Mouse (Mus musculus) hindbrain, postnatal 0 days (tissue): ENCODE measurements around the gene Zgrf1. TPM values are rescaled to one million over a fixed set of nuclear protein-coding genes. Genes with fewer than 3 reads are reported as not detected.

Experiments
- ATAC-seq: fragments of 200-750 bp; cut with Nextera tagmentation; 2 replicates; pipeline ENCODE4 v1.8.0; 2017; ENCODE audit warnings: mild to moderate bottlenecking, moderate TSS enrichment, moderate library complexity
- DNase-seq: peaks from one replicate; pipeline ENCODE4 v3.0.0-alpha.2; 2015; ENCODE audit warnings: low spot score
- H3K27ac ChIP-seq: fragments of 300-500 bp; sonication (generic); 2 replicates; pipeline ENCODE4 v1.5.1; 2014; ENCODE audit warnings: mild to moderate bottlenecking
- H3K27me3 ChIP-seq: fragments of 300-500 bp; sonication (generic); 2 replicates; pipeline ENCODE4 v1.6.1; 2014; ENCODE audit warnings: low read length, mixed read lengths; ENCODE audit not compliant: insufficient read depth
- H3K36me3 ChIP-seq: fragments of 300-500 bp; sonication (generic); 2 replicates; pipeline ENCODE4 v1.6.1; 2014; ENCODE audit warnings: low read length, mixed read lengths; ENCODE audit not compliant: insufficient read depth
- H3K4me1 ChIP-seq: fragments of 300-500 bp; sonication (generic); 2 replicates; pipeline ENCODE4 v1.6.1; 2014; ENCODE audit warnings: antibody characterized with exemption, low read length, mixed read lengths; ENCODE audit not compliant: insufficient read depth
- H3K4me2 ChIP-seq: fragments of 300-500 bp; sonication (generic); 2 replicates; pipeline ENCODE4 v1.6.1; 2014; ENCODE audit warnings: low read depth, mild to moderate bottlenecking, low read length, moderate library complexity, mixed read lengths
- H3K4me3 ChIP-seq: fragments of 300-500 bp; sonication (generic); 2 replicates; pipeline ENCODE4 v1.5.1; 2014; ENCODE audit warnings: low read length
- H3K9ac ChIP-seq: fragments of 300-500 bp; sonication (generic); replicated peaks from 2 replicates; pipeline ENCODE4 v1.6.1; 2014; ENCODE audit warnings: mild to moderate bottlenecking, low read length, moderate library complexity, mixed read lengths
- H3K9me3 ChIP-seq: fragments of 300-500 bp; sonication (generic); 2 replicates; pipeline ENCODE4 v1.6.1; 2016; ENCODE audit warnings: low read length, mixed read lengths
- CTCF ChIP-seq: IDR thresholded peaks from 2 replicates; pipeline ENCODE4 v1.5.1; 2016; ENCODE audit warnings: antibody characterized with exemption, control low read depth, low read depth
- WGBS: fragments of 180-500 bp; shearing (Covaris S2); extraction: QIAGEN DNeasy Blood & Tissue Kit; methylation state at CpG from one replicate; pipeline ENCODE4 v1.1.7; 2014; 5-methylcytosine and 5-hydroxymethylcytosine counted together
- polyA plus RNA-seq: library from polyadenylated mRNA; unstranded; fragments of >200 nt; fragmentation: Nextera tagmentation; extraction: Ambion mirVana; gene quantifications from 2 replicates; pipeline ENCODE4 v1.2.1, GENCODE M21; 2015
- total RNA-seq: library from RNA; depleted of rRNA; stranded (reverse); fragments of >200 nt; gene quantifications from 2 replicates; pipeline ENCODE4 v1.2.3, GENCODE M21; 2014

Gene Zgrf1
- total and polyA plus RNA-seq, 2 experiments from 2014 or later, result 3.0 to 4.0 TPM

DNA sequence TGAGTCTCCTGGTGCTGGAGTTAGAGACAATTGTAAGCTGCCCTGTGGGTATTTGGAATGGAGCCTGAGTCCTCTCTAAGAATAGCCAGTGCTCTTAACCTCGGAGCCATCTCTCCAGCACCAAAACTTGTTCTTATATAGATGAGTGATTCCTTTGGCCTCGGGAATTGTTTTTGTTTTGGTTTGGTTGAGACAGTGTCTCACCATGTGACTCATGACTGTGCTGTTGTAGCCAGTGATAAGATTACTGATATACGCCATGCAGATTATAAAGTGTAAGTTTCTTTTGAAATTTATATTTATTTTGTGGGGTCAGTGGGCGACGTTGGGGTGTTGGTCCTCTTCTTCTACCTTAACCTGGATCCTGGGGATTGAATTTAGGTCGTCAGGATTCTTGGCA, 33.0 kb upstream of the Zgrf1 start:
- Histone ChIP-seq H3K4me1 (no peaks in the 10 kb centered on the region), H3K9ac (no peak overlapping the region), H3K4me3 (no peak overlapping the region), H3K4me2 (no peak overlapping the region), H3K27ac (no peak overlapping the region), H3K9me3 (no peaks in the 10 kb centered on the region), H3K27me3 (no peaks in the 10 kb centered on the region), H3K36me3 (no peaks in the 10 kb centered on the region)
- no peak for TF ChIP-seq CTCF
- WGBS, result 81% methylated on average over 6 of the region's 6 CpGs
- ATAC-seq (no peak), DNase-seq (no peak)

DNA sequence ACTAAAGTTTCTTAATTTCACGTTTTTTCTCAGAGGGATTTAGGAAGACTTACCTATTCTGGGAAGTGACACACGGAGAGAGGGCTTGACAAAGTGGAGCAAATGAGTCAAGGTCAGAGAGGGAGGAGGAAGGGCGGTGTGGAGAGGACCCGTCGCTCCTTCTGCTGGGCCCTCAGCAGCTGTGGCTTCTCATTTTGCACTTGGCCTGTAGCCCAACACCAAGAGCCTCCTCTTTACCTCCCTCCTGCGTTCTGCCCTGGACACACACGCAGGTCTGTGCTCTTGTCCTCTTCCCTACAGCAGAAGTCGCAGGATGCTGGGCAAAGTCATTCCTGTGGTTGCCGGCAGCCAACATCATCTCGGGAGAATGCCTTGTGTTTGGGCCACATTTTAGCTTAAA, 32.1 kb upstream of the Zgrf1 start:
- Histone ChIP-seq H3K4me1 (no peaks in the 10 kb centered on the region), H3K9ac (no peak overlapping the region), H3K4me3 (no peak overlapping the region), H3K27ac (no peak overlapping the region), H3K4me2 (no peak overlapping the region), H3K27me3 (no peaks in the 10 kb centered on the region), H3K36me3 (no peaks in the 10 kb centered on the region), H3K9me3 (no peaks in the 10 kb centered on the region)
- no peak for ATAC-seq
- DNase-seq, result no peak
- 71% methylated on average over 10 of the region's 10 CpGs for WGBS
- no peak for TF ChIP-seq CTCF

DNA sequence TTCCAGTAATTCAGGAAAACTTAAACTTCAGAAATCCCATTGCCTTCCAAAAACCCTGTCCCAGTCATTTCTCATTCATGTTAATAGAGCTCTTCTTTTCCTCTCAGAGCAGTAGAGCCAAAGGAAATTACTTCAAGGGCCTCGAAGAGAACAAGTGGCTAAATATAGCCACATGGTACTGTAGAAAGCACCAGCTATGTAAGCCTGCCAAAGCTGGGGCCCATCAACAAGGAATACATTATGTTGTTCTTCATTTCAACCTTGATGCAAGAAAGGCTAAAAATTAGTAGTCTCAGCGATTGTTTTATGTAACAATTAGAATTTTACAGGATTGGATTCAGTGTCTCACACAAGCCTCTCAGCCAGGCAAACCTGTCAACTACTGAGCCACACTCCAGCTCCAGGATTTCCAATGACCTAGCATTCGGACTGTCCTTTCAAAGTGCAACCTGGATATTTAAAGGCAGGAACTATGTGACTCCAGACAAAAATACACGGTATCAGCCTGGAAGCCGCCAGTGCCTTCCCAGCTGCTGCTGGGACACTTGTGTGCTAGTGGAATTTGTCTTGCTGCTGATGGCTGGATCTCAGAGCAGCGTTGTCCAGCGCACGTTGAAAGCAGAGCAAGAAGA, 28.0 kb upstream of the Zgrf1 start:
- Histone ChIP-seq H3K27me3 (no peaks in the 10 kb centered on the region), H3K4me3 (no peak overlapping the region)
- 79% methylated on average over 8 of the region's 8 CpGs for WGBS

DNA sequence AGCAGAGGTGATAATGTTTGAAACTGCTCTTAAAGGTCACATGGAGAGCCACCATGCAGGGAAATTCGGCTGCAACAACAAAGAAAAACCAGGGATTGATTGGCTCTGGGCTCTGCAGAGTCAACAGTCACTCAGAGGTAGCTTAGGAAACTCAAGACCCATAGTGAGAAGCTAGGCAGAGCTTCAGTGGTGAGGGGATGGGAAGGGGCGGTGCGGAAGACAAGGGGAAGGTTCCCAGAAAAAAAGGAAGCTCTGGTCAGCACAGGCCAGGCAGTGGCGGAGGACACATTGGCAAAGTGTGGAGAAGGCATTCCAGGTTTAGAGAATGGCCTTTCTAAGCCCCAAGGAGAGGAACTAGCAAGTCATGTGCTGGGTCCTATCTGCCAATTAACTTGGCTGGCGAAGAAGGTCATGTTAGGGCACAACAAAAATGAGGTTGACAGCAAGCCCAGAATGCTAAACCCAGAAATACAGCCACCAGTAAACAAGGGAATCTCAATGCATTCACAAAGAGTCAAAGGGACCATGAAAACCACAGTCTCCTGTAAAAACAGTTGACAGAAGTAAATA, 25.7 kb upstream of the Zgrf1 start:
- H3K36me3 ChIP-seq, result no peaks in the 10 kb centered on the region
- WGBS, result 61% methylated on average over 5 of the region's 5 CpGs
- no peaks in the 10 kb centered on the region for H3K27me3 ChIP-seq
- no peak for TF ChIP-seq CTCF
- DNase-seq, result peak; percentile 42
- no peak overlapping the region for H3K4me2 ChIP-seq
- H3K9me3 ChIP-seq, result no peaks in the 10 kb centered on the region
- no peak overlapping the region for H3K4me3 ChIP-seq
- no peak overlapping the region for H3K9ac ChIP-seq
- H3K27ac ChIP-seq, result no peak overlapping the region
- no peaks in the 10 kb centered on the region for H3K4me1 ChIP-seq
- ATAC-seq, result peak; percentile 68; the same call in 1 of the 2 replicates

More for the DNA sequence above, 28.0 kb upstream of the Zgrf1 start:
- Histone ChIP-seq H3K4me2 (no peak overlapping the region), H3K4me1 (no peaks in the 10 kb centered on the region), H3K9ac (no peak overlapping the region), H3K9me3 (no peaks in the 10 kb centered on the region), H3K36me3 (no peaks in the 10 kb centered on the region), H3K27ac (no peak overlapping the region)
- ATAC-seq (no peak), DNase-seq (no peak)
- TF ChIP-seq CTCF, result no peak

DNA sequence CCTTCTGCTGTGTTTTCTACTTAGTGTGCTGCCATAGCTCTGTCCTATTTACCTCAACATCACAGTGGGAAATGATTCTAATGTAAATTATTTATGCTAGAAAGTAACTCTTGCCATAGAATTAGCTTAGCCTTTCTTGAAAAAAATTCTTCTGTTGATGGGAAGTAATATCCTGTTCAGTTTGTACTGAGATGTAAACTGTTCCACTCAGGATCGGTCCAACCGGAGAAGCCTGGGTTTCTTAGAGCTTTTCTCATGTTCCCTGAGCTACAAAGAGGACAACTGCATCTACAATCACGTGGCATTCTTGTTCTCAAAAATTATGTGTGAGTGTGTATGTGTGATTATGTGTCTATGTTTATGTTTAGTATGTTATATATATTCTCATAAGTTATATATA, 24.1 kb upstream of the Zgrf1 start:
- Histone ChIP-seq H3K9me3 (no peaks in the 10 kb centered on the region), H3K27ac (no peak overlapping the region), H3K27me3 (no peaks in the 10 kb centered on the region), H3K4me1 (no peaks in the 10 kb centered on the region), H3K9ac (no peak overlapping the region), H3K4me2 (no peak overlapping the region), H3K36me3 (no peaks in the 10 kb centered on the region), H3K4me3 (no peak overlapping the region)
- ATAC-seq (no peak), DNase-seq (no peak)
- WGBS, result 80% methylated on average over 3 of the region's 3 CpGs
- TF ChIP-seq CTCF, result no peak

DNA sequence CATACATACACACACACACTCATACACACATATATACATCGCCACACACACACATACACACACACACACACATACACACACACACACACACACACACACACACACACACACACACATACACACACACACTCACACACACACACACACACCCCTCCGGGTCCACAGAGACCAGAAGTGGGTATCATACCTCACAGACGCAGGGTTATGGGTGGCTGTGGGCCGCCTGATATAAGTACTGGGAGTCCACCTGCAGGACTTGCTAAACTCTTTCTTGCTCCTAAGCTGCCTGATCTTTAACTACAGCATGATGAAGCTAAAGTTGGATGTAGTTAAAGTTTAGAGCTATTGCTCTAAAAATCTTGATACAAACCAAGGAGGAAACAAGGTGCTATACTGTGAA, 23.5 kb upstream of the Zgrf1 start:
- no peak for DNase-seq
- H3K36me3 ChIP-seq, result no peaks in the 10 kb centered on the region
- 70% methylated on average over 4 of the region's 4 CpGs for WGBS
- TF ChIP-seq CTCF, result no peak
- H3K9ac ChIP-seq, result no peak overlapping the region
- H3K4me3 ChIP-seq, result no peak overlapping the region
- H3K27ac ChIP-seq, result no peak overlapping the region
- H3K4me1 ChIP-seq, result no peaks in the 10 kb centered on the region
- no peak overlapping the region for H3K4me2 ChIP-seq
- no peak for ATAC-seq
- H3K9me3 ChIP-seq, result no peaks in the 10 kb centered on the region
- no peaks in the 10 kb centered on the region for H3K27me3 ChIP-seq

DNA sequence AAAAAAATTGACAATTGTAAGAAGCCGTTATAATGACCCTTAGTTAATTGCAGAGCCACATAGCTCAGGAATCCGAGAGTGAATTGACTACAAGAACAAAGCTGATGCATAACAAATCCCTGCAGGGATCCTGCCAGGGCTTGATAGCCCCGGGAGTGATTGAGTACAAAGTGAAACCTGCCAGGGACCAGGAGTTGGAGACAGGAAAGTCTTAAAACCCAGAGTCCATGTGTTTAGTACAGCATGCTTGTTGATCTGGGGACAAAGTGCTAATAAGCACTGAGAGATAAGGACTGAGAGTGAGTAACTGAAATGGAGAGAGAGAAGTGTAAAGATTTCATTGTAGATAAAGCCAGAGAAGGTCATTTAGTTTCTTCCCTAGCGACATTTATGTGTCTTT, 23.0 kb upstream of the Zgrf1 start:
- Histone ChIP-seq H3K27ac (no peak overlapping the region), H3K4me2 (no peak overlapping the region), H3K36me3 (no peaks in the 10 kb centered on the region), H3K4me1 (no peaks in the 10 kb centered on the region), H3K27me3 (no peaks in the 10 kb centered on the region), H3K4me3 (no peak overlapping the region), H3K9ac (no peak overlapping the region), H3K9me3 (no peaks in the 10 kb centered on the region)
- no peak for DNase-seq
- no peak for ATAC-seq
- WGBS, result 7% methylated on average over 4 of the region's 4 CpGs
- TF ChIP-seq CTCF, result no peak
